Mouse (Mus musculus) midbrain, embryonic 16.5 days (tissue): Measurements from ENCODE around the gene Psmd5. TPM values are rescaled to one million over a fixed set of nuclear protein-coding genes. Genes with fewer than 3 reads are reported as not detected.

Experiments
- ATAC-seq: fragments of 200-750 bp; cut with Nextera tagmentation; 2 replicates; pipeline ENCODE4 v1.8.0; 2017; ENCODE audit warnings: moderate TSS enrichment
- H3K27ac ChIP-seq: fragments of 300-500 bp; sonication (generic); 2 replicates; pipeline ENCODE4 v1.5.1; 2014; ENCODE audit warnings: mild to moderate bottlenecking, low read length, mixed read lengths
- H3K27me3 ChIP-seq: fragments of 300-500 bp; sonication (generic); 2 replicates; pipeline ENCODE4 v1.6.1; 2014; ENCODE audit warnings: low read depth, low read length, mixed read lengths; ENCODE audit not compliant: control insufficient read depth, insufficient read depth
- H3K36me3 ChIP-seq: fragments of 300-500 bp; sonication (generic); 2 replicates; pipeline ENCODE4 v1.6.1; 2014; ENCODE audit warnings: mild to moderate bottlenecking, low read length, moderate library complexity, mixed read lengths; ENCODE audit not compliant: control insufficient read depth, insufficient read depth
- H3K4me1 ChIP-seq: fragments of 300-500 bp; sonication (generic); 2 replicates; pipeline ENCODE4 v1.6.1; 2014; ENCODE audit warnings: mild to moderate bottlenecking, low read length, mixed read lengths; ENCODE audit not compliant: control insufficient read depth, insufficient read depth
- H3K4me2 ChIP-seq: fragments of 300-500 bp; sonication (generic); 2 replicates; pipeline ENCODE4 v1.6.1; 2014; ENCODE audit warnings: mild to moderate bottlenecking, low read length, mixed read lengths
- H3K4me3 ChIP-seq: fragments of 300-500 bp; sonication (generic); 2 replicates; pipeline ENCODE4 v1.5.1; 2014; ENCODE audit warnings: low read depth, mild to moderate bottlenecking, low read length, moderate library complexity, mixed read lengths
- H3K9ac ChIP-seq: fragments of 300-500 bp; sonication (generic); 2 replicates; pipeline ENCODE4 v1.6.1; 2014; ENCODE audit warnings: low read depth, low read length, mixed read lengths
- H3K9me3 ChIP-seq: fragments of 300-500 bp; sonication (generic); replicated peaks from 2 replicates; pipeline ENCODE4 v1.6.1; 2014; ENCODE audit warnings: mild to moderate bottlenecking, low read length, mixed read lengths; ENCODE audit not compliant: control insufficient read depth, poor library complexity, severe bottlenecking
- whole genome bisulfite sequencing: fragments of 180-500 bp; shearing (Covaris S2); extraction: QIAGEN DNeasy Blood & Tissue Kit; methylation state at CpG from one replicate; pipeline ENCODE4 v1.1.7; 2014; 5-methylcytosine and 5-hydroxymethylcytosine counted together
- polyA plus RNA-seq: library from polyadenylated mRNA; unstranded; fragments of >200 nt; fragmentation: Nextera tagmentation; extraction: Ambion mirVana; gene quantifications from 2 replicates; pipeline ENCODE4 v1.2.1, GENCODE M21; 2015

Psmd5 gene
- polyA plus RNA-seq, 1 experiment from 2014 or later: 98.8 TPM

DNA sequence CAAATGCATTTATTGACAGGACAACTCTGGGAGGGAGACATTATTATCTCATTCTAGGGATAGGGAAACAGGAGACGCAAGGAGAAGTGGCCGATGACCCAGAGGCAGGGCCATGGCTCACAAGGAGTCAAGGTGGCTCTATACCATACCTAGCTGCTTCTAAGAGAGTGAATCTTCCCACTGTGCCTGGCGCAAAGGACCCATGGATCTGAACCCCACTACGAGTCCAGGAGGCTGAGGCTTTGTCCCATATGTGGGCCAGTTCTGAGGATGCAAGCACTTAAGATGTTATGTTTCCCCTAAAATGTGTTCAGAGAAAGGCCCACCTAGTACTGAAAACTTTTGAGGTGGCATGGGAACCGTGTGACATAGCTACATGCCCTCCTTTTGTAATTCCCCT lies 37.1 kb upstream of the Psmd5 start:
- H3K9ac ChIP-seq: no peak overlapping the region
- H3K27ac ChIP-seq: no peak overlapping the region
- H3K36me3 ChIP-seq: no peaks in the 10 kb centered on the region
- 88% methylated on average over 5 of the region's 5 CpGs for WGBS
- peaks cover 10% of the 10 kb centered on the region; the same call in 1 of the 2 replicates for H3K4me1 ChIP-seq
- no peaks in the 10 kb centered on the region for H3K9me3 ChIP-seq
- no peak for ATAC-seq
- H3K4me3 ChIP-seq: no peak overlapping the region
- H3K4me2 ChIP-seq: no peak overlapping the region
- peaks cover 11% of the 10 kb centered on the region for H3K27me3 ChIP-seq

- Histone ChIP-seq H3K9ac (no peak overlapping the region), H3K4me1 (peaks cover 10% of the 10 kb centered on the region; the same call in 1 of the 2 replicates), H3K36me3 (no peaks in the 10 kb centered on the region), H3K27me3 (peaks cover 11% of the 10 kb centered on the region), H3K4me3 (no peak overlapping the region), H3K9me3 (no peaks in the 10 kb centered on the region), H3K4me2 (no peak overlapping the region), H3K27ac (no peak overlapping the region)
- WGBS: 94% methylated on average over 4 of the region's 4 CpGs
- ATAC-seq: no peak
Measured at GRCm38 (mm10) chr2:34909719-34910118, 35.0 kb upstream of the Psmd5 start.

DNA sequence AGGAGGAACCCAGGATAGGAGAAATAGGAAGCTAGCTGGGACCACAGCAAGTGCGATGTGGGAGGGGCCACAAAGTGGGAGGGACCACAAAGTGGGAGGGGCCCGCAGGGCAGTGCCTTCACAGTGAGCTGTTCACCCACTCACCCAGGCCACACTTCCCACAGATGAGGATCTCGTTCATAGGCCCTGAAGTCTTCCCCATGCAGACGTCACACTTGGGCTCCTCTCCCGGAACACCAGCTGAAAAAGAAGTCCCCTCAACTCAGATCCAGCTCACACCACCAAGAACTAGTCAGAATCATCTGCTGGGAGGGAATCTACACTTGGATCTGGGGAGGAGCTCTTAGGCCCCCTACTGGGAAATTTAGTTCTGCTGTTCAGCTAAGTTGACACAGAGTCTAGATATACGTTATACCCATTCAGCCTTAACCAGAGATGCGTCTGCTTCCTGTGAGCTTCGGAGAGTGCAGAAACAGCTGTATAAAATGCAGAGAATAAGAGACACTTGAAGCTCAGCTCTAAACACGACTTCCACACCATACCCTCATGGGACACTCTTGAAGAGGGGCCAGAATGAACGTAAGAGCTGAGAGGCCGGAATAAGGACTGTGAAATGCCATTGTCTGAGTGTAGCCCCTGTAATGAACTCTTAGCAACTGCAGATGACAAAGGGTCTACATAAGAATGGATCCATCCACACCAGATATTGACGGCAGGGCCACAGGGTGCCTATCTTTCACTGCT lies 32.3 kb upstream of the Psmd5 start:
- no peak overlapping the region for H3K4me2 ChIP-seq
- WGBS: 50% methylated on average over 12 of the region's 12 CpGs
- no peaks in the 10 kb centered on the region for H3K36me3 ChIP-seq
- no peak for ATAC-seq
- H3K4me3 ChIP-seq: no peak overlapping the region
- no peak overlapping the region for H3K9ac ChIP-seq
- peaks cover 6% of the 10 kb centered on the region; the same call in 1 of the 2 replicates for H3K4me1 ChIP-seq
- H3K9me3 ChIP-seq: no peaks in the 10 kb centered on the region
- H3K27me3 ChIP-seq: no peaks in the 10 kb centered on the region
- no peak overlapping the region for H3K27ac ChIP-seq

- no peak for ATAC-seq
- no peaks in the 10 kb centered on the region for H3K9me3 ChIP-seq
- peaks cover 6% of the 10 kb centered on the region; the same call in 1 of the 2 replicates for H3K4me1 ChIP-seq
- no peaks in the 10 kb centered on the region for H3K27me3 ChIP-seq
- no peaks in the 10 kb centered on the region for H3K36me3 ChIP-seq
- no peak overlapping the region for H3K4me3 ChIP-seq
- H3K9ac ChIP-seq: no peak overlapping the region
- H3K27ac ChIP-seq: no peak overlapping the region
- no peak overlapping the region for H3K4me2 ChIP-seq
- 80% methylated on average over 6 of the region's 6 CpGs for whole genome bisulfite sequencing
Measured at GRCm38 (mm10) chr2:34906426-34906825, 31.7 kb upstream of the Psmd5 start.

- H3K9me3 ChIP-seq: no peaks in the 10 kb centered on the region
- H3K9ac ChIP-seq: peak overlapping the region; percentile 37
- H3K27ac ChIP-seq: peak overlapping the region; percentile 71
- no peaks in the 10 kb centered on the region for H3K36me3 ChIP-seq
- WGBS: under 1% methylated on average over 34 of the region's 34 CpGs
- peaks cover 6% of the 10 kb centered on the region; the same call in 1 of the 2 replicates for H3K4me1 ChIP-seq
- H3K27me3 ChIP-seq: no peaks in the 10 kb centered on the region
- peak overlapping the region; percentile 34 for H3K4me3 ChIP-seq
- H3K4me2 ChIP-seq: peak overlapping the region; percentile 56
- ATAC-seq: peak; percentile 98
Measured at GRCm38 (mm10) chr2:34904849-34905542, 30.2 kb upstream of the Psmd5 start.

DNA sequence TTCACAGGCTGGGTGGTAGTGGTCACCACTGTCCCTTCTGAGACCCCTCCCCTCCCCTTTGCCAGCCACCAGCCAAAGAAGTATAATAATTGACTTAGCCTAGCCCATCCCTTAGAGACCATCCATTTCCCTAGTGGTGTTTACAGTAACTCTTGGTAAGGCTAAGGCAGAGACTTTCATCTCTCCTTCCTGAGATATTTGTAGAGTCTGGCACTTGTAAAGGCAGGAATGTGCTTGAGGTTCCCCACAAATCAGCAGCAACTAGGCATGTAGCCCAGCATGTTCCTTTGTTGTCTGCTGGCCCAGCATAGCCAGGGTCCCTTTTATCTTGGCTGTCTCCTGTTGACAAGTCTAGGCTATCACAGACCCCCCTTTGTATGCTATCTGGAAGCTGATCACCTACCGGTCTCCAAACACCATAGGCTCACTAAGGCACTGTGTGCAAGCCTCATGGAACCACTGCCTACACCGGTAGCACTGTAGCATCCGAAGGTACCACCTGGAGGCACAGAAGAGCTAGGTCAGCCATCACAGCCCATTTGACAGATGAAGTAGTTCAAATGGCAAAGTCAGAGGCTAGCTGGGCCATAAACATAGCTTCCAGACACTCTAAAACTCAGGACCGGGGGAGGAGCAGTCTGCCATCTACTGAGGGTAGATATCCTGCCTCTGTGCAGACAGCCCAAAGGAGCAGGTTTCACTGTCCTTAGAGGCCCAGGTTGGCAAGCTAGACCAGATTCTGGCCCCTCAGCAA lies 29.1 kb upstream of the Psmd5 start:
- Histone ChIP-seq H3K4me2 (peak overlapping the region; percentile 56), H3K9me3 (no peaks in the 10 kb centered on the region), H3K4me1 (peaks cover 6% of the 10 kb centered on the region; the same call in 1 of the 2 replicates), H3K9ac (no peak overlapping the region; the same call in 1 of the 2 replicates), H3K27ac (peak overlapping the region; percentile 71), H3K4me3 (0 out of 2 replicates have a peak overlapping the region, but pooled peaks have one; percentile 34), H3K36me3 (no peaks in the 10 kb centered on the region), H3K27me3 (no peaks in the 10 kb centered on the region)
- no peak for ATAC-seq
- 77% methylated on average over 4 of the region's 4 CpGs for WGBS

DNA sequence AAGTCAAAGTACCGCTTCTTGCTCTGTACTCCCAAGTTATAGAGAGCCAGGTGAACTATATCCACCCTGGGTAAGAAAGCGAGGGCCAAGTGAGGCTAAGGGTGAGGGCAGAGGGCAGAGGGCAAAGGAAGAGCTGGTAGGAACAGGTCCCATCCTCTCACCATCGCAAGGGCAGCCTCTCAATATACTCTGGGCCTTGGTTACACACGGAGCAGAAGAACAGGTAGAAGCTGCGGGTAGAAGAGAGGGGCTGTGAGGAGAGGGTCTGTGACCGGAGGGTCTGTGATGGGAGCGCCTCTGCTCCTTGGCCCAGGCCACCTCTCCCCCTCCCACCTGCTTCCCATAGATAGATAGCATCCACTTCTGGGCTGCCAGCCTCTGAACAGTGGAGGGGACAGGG lies 28.4 kb upstream of the Psmd5 start:
- no peaks in the 10 kb centered on the region for H3K36me3 ChIP-seq
- no peak overlapping the region for H3K4me3 ChIP-seq
- H3K27ac ChIP-seq: no peak overlapping the region
- ATAC-seq: no peak
- 91% methylated on average over 7 of the region's 7 CpGs for WGBS
- no peak overlapping the region for H3K9ac ChIP-seq
- H3K4me1 ChIP-seq: peaks cover 6% of the 10 kb centered on the region; the same call in 1 of the 2 replicates
- no peaks in the 10 kb centered on the region for H3K27me3 ChIP-seq
- H3K9me3 ChIP-seq: no peaks in the 10 kb centered on the region
- H3K4me2 ChIP-seq: no peak overlapping the region

- Histone ChIP-seq H3K9ac (no peak overlapping the region), H3K36me3 (no peaks in the 10 kb centered on the region), H3K4me2 (no peak overlapping the region), H3K4me3 (no peak overlapping the region), H3K9me3 (no peaks in the 10 kb centered on the region), H3K27me3 (no peaks in the 10 kb centered on the region), H3K4me1 (peaks cover 6% of the 10 kb centered on the region; the same call in 1 of the 2 replicates), H3K27ac (no peak overlapping the region)
- ATAC-seq: no peak
- WGBS: 93% methylated on average over 6 of the region's 6 CpGs
Measured at GRCm38 (mm10) chr2:34902731-34903130, 28.0 kb upstream of the Psmd5 start.
